8 mouse cellular contexts compared by ENCODE assay signal in the genomic region with DNA sequence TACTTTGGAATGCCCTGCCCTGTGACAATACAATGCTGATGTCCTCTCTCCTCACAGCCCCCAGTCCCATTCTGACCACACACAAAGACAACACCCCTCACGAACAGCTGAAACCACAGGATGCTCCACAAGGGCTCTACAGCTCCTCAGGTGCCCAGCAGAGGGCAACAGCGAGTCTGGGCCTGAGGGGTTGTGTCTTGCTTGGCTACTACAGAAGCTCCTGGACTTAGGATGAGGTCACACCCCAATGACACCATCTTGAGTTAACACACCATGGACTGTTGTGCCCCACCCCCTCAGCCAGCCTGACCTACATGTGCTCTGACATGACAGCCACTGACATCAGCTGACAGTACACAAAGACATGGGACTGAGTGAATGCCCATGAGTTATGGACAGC. TPM values are rescaled to one million over a fixed set of nuclear protein-coding genes. Genes with fewer than 3 reads are reported as not detected.
DNase-seq lines count a peak whose midpoint lies in the region; ATAC-seq and TF ChIP-seq lines count a peak whose summit lies in the region.

No protein-coding gene starts in this region.

- no peaks in the 10 kb centered on the region for H3K9me3 ChIP-seq in heart, embryonic 12.5 days (replicated peaks)
- no peaks in the 10 kb centered on the region for H3K9me3 ChIP-seq in E14TG2a.4 (ENCODE audit: low read length)
- H3K9me3 ChIP-seq in kidney, postnatal 0 days (replicated peaks; ENCODE audit: low read length): no peaks in the 10 kb centered on the region
- no peaks in the 10 kb centered on the region for H3K9me3 ChIP-seq in megakaryocyte, embryonic 14.5 days
- H3K9me3 ChIP-seq in stomach, postnatal 0 days (ENCODE audit: control insufficient read depth, low read length): no peaks in the 10 kb centered on the region

- intact Hi-C loops in heart, postnatal 25 days (cut with DNase I): loop anchor here (1.0 to 2.0 kb wide), 2 partner anchors 81 to 221 kb away; no protein-coding TSS in a partner anchor

- peaks cover 21% of the 10 kb centered on the region; the same call in 1 of the 2 replicates for H3K27me3 ChIP-seq in heart, embryonic 12.5 days (replicated peaks)
- no peaks in the 10 kb centered on the region for H3K27me3 ChIP-seq in E14TG2a.4 (ENCODE audit: insufficient read depth, low read length)
- H3K27me3 ChIP-seq in kidney, postnatal 0 days (ENCODE audit: insufficient read depth, low read length): no peaks in the 10 kb centered on the region
- no peaks in the 10 kb centered on the region for H3K27me3 ChIP-seq in megakaryocyte, embryonic 14.5 days (replicated peaks)
- no peaks in the 10 kb centered on the region for H3K27me3 ChIP-seq in stomach, postnatal 0 days (ENCODE audit: control insufficient read depth, insufficient read depth, low read length)

- H3K36me3 ChIP-seq in heart, embryonic 12.5 days: 0 out of 2 replicates have a peak, but pooled peaks cover 8% of the 10 kb centered on the region
- H3K36me3 ChIP-seq in E14TG2a.4 (ENCODE audit: insufficient read depth, low read length): peaks cover 90% of the 10 kb centered on the region
- 0 out of 2 replicates have a peak, but pooled peaks cover 6% of the 10 kb centered on the region for H3K36me3 ChIP-seq in kidney, postnatal 0 days (ENCODE audit: insufficient read depth, low read length)
- H3K36me3 ChIP-seq in megakaryocyte, embryonic 14.5 days (replicated peaks; ENCODE audit: low read length): peaks cover 95% of the 10 kb centered on the region
- H3K36me3 ChIP-seq in stomach, postnatal 0 days (ENCODE audit: control insufficient read depth, insufficient read depth, low read length): no peaks in the 10 kb centered on the region

- peak; percentile 94 for TF ChIP-seq CTCF in E14TG2a.4 (conservative IDR thresholded peaks at IDR 0.05; ENCODE audit: low read length)
- TF ChIP-seq CTCF in kidney, postnatal 0 days (IDR thresholded peaks at IDR 0.05; ENCODE audit: low read depth): peak; percentile 90
- peak; percentile 91 for TF ChIP-seq CTCF in stomach, postnatal 0 days (IDR thresholded peaks at IDR 0.05; ENCODE audit: low read depth)

- H3K9ac ChIP-seq in heart, embryonic 12.5 days: no peak overlapping the region
- no peak overlapping the region for H3K9ac ChIP-seq in kidney, postnatal 0 days (ENCODE audit: low read depth, low read length)
- H3K9ac ChIP-seq in stomach, postnatal 0 days (ENCODE audit: low read length): no peak overlapping the region

- H3K27ac ChIP-seq in heart, embryonic 12.5 days (ENCODE audit: poor library complexity, severe bottlenecking): no peak overlapping the region
- H3K27ac ChIP-seq in kidney, postnatal 0 days: no peak overlapping the region
- no peak overlapping the region for H3K27ac ChIP-seq in stomach, postnatal 0 days (replicated peaks)

- H3K4me3 ChIP-seq in heart, embryonic 12.5 days: no peak overlapping the region
- no peak overlapping the region for H3K4me3 ChIP-seq in E14TG2a.4 (replicated peaks; ENCODE audit: low read length)
- H3K4me3 ChIP-seq in kidney, postnatal 0 days (replicated peaks; ENCODE audit: low read depth, low read length): no peak overlapping the region
- H3K4me3 ChIP-seq in megakaryocyte, embryonic 14.5 days (replicated peaks): peak overlapping the region; percentile 29
- no peak overlapping the region for H3K4me3 ChIP-seq in stomach, postnatal 0 days (ENCODE audit: low read depth, low read length)

- H3K4me2 ChIP-seq in heart, embryonic 12.5 days: no peak overlapping the region
- H3K4me2 ChIP-seq in kidney, postnatal 0 days (ENCODE audit: low read length): no peak overlapping the region
- H3K4me2 ChIP-seq in stomach, postnatal 0 days (replicated peaks; ENCODE audit: low read depth): no peak overlapping the region

- H3K4me1 ChIP-seq in heart, embryonic 12.5 days (replicated peaks): peaks cover 15% of the 10 kb centered on the region; the same call in 1 of the 2 replicates
- H3K4me1 ChIP-seq in E14TG2a.4 (replicated peaks; ENCODE audit: low read depth, low read length): 0 out of 2 replicates have a peak, but pooled peaks cover 7% of the 10 kb centered on the region
- H3K4me1 ChIP-seq in kidney, postnatal 0 days (replicated peaks; ENCODE audit: insufficient read depth, low read length): no peaks in the 10 kb centered on the region
- peaks cover 30% of the 10 kb centered on the region for H3K4me1 ChIP-seq in megakaryocyte, embryonic 14.5 days
- H3K4me1 ChIP-seq in stomach, postnatal 0 days (replicated peaks; ENCODE audit: control insufficient read depth, insufficient read depth): no peaks in the 10 kb centered on the region

- ATAC-seq in heart, embryonic 12.5 days (ENCODE audit: insufficient number of reproducible peaks, low FRiP score): peak; percentile 33; the same call in 1 of the 2 replicates
- peak; percentile 52; the same call in 1 of the 2 replicates for ATAC-seq in cerebellum, adult (ENCODE audit: insufficient number of reproducible peaks, low FRiP score, low TSS enrichment)
- peak; percentile 77 for ATAC-seq in kidney, postnatal 0 days (replicated peaks; ENCODE audit: low FRiP score, low read depth)
- ATAC-seq in stomach, postnatal 0 days (ENCODE audit: low FRiP score, low TSS enrichment): peak; percentile 81

- TF ChIP-seq EP300 in stomach, postnatal 0 days (optimal IDR thresholded peaks at IDR 0.05): no peak

- 37% methylated on average over 2 of the region's 2 CpGs for WGBS in heart, embryonic 12.5 days
- 59% methylated on average over 2 of the region's 2 CpGs for WGBS in kidney, postnatal 0 days
- WGBS in stomach, postnatal 0 days: 37% methylated on average over 2 of the region's 2 CpGs

- no peak for DNase-seq in heart, postnatal 25 days (ENCODE audit: low spot score)
- DNase-seq in forelimb bud, embryonic 11.5 days (ENCODE audit: low read depth, low spot score): peak; percentile 31
- peak; percentile 43 for DNase-seq in kidney, postnatal 0 days (ENCODE audit: low spot score)
- peak; percentile 64 for DNase-seq in stomach, postnatal 0 days (ENCODE audit: low spot score)

RNA-seq across cellular contexts. Expression of gene Nup210, which starts 56.9 kb away (rescaled TPM):
- 10.7 and 11.2 TPM in 2 replicates for polyA plus RNA-seq in heart, embryonic 12.5 days (2016; fragmentation: Nextera tagmentation; extraction: Ambion mirVana)
- 1 to 10 TPM; 2.4 to 3.3 TPM for total RNA-seq in heart, postnatal 25 days (2021)
- 11.7 and 14.1 TPM in 2 replicates for polyA plus RNA-seq in kidney, postnatal 0 days (2015; fragmentation: Nextera tagmentation; extraction: Ambion mirVana)
- 17.0 and 30.7 TPM in 2 replicates for polyA plus RNA-seq in megakaryocyte, embryonic 14.5 days (2012; ENCODE audit: insufficient read depth, low replicate concordance)
- polyA plus RNA-seq in stomach, postnatal 0 days (2015; fragmentation: Nextera tagmentation; extraction: Ambion mirVana): 2.2 and 2.4 TPM in 2 replicates
